Mouse (Mus musculus): Measurements from ENCODE around the gene Rbms2. TPM values are rescaled to one million over a fixed set of nuclear protein-coding genes. Genes with fewer than 3 reads are reported as not detected.
A peak's percentile ranks its signal among the peaks of the same experiment; 100 is the strongest.
"Not testable (repeated sequence)": the region's sequence is repeated elsewhere in the genome, so short reads cannot be mapped to it uniquely, and the experiment has no call there.

The Rbms2 gene
- 103 and 116 TPM in 2 replicates for polyA plus RNA-seq (2012; rRNA removed)

DNA sequence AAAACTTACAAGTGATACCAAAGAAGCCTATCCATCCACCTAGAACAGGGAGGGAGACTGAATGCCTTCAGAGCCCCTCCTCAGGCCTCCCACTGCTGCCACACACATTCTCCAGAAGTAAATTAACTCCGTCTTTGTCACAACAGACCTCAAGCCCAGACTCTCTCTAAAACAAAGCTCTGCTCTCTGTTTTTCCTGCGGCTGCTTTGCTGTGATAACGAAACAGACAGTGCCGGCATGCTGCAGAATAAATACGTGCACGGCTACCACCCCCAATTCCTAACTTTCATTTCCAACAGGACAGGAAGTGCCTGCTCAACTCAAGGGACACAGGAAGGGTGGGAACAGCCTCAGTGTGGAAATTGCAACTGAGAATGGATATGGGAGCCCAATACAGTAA, at the start of gene Rbms2:
Rbms2 (minus strand) TSS at position 309 of the 400 bp plus-strand sequence.
- H3K4me3 ChIP-seq (replicated peaks; ENCODE audit: extremely low read depth, low read depth, low read length), result peak within 1 kb of the TSS; percentile 77
- 12% methylated on average over 6 of the region's 6 CpGs for WGBS
- TF ChIP-seq POLR2A (IDR thresholded peaks at IDR 0.05; ENCODE audit: borderline replicate concordance, extremely low read depth, low read depth, low read length) (peak; percentile 48; the same call in 1 of the 2 replicates), CTCF (IDR thresholded peaks at IDR 0.05; ENCODE audit: insufficient read depth, low read length) (no peak)
- peak; percentile 52 for DNase-seq
- no peaks in the 10 kb centered on the region; the same call in 1 of the 2 replicates for H3K4me1 ChIP-seq (ENCODE audit: control insufficient read depth, insufficient read depth, low read length)

DNA sequence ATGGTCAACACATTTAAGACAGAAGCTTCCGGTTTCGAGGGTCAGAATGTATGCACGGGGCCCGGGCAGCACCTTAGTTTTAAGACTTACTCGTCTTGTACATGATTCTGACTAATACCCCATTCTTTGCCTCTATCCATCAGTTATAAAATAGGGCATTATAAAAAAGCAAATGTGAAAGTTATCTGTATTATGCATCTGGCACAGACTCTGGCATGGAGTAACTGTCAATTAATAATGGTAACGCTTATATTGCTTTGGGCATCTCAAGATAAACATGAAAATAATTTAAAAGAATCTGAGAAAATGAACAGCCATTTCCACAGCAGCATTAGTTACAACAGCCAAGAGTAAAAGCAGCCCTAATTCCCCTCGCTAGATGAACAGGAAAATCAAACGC, 47.9 kb upstream of the Rbms2 start:
- DNase-seq, result no peak
- 87% methylated on average over 8 of the region's 8 CpGs for WGBS
- TF ChIP-seq CTCF (IDR thresholded peaks at IDR 0.05; ENCODE audit: insufficient read depth, low read length) (no peak), POLR2A (IDR thresholded peaks at IDR 0.05; ENCODE audit: borderline replicate concordance, extremely low read depth, low read depth, low read length) (no peak)
- Histone ChIP-seq H3K4me1 (ENCODE audit: control insufficient read depth, insufficient read depth, low read length) (no peaks in the 10 kb centered on the region), H3K4me3 (replicated peaks; ENCODE audit: extremely low read depth, low read depth, low read length) (no peak overlapping the region)

DNA sequence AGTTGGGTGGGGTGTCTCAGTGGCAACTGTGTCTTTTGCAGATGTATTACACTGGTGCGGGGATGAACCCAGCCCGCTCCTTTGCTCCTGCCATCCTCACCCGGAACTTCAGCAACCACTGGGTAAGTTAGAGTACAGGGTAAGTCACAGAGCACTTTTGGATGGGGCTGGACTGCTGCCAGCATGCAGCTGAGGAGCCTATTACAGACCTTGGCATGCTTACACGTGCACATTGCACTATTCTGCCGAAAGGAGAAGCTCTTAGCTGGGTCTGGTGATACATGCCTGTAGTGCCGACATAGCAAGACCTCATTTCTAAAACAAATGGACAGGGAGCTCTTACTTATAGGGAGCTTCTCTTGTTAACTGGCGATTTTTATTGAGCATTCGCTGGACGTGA, 47.5 kb upstream of the Rbms2 start:
- no peak for TF ChIP-seq POLR2A (IDR thresholded peaks at IDR 0.05; ENCODE audit: borderline replicate concordance, extremely low read depth, low read depth, low read length)
- no peak for TF ChIP-seq CTCF (IDR thresholded peaks at IDR 0.05; ENCODE audit: insufficient read depth, low read length)
- H3K4me1 ChIP-seq (ENCODE audit: control insufficient read depth, insufficient read depth, low read length), result no peaks in the 10 kb centered on the region
- no peak overlapping the region for H3K4me3 ChIP-seq (replicated peaks; ENCODE audit: extremely low read depth, low read depth, low read length)
- WGBS, result 68% methylated on average over 9 of the region's 9 CpGs
- no peak for DNase-seq

DNA sequence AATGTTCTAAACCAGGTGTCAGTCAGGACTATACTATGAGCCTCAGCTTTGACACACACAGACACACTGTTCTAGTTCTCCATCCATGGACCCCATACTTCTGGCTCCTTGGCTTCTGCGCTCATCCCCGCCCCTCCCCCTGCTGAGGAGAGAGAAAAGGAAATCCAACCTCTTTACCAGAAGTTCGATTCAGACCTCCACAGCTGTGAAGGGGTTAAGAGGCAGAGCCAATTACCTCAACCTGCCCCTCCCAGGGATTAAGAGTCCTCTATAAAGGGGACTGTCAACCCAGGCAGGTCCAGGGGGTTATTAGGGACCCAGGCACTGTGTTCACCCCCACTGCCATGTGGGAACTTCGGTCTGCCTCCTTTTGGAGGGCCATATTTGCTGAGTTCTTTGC, 45.4 kb upstream of the Rbms2 start, which contains the start of gene Mip:
Mip (plus strand) TSS at position 301 of the 400 bp plus-strand sequence.
- WGBS, result 64% methylated on average over 4 of the region's 4 CpGs
- H3K4me1 ChIP-seq (ENCODE audit: control insufficient read depth, insufficient read depth, low read length), result no peaks in the 10 kb centered on the region
- no peak for DNase-seq
- no peak for TF ChIP-seq CTCF (IDR thresholded peaks at IDR 0.05; ENCODE audit: insufficient read depth, low read length)
- TF ChIP-seq POLR2A (IDR thresholded peaks at IDR 0.05; ENCODE audit: borderline replicate concordance, extremely low read depth, low read depth, low read length), result no peak
- no peak within 1 kb of the TSS for H3K4me3 ChIP-seq (replicated peaks; ENCODE audit: extremely low read depth, low read depth, low read length)

DNA sequence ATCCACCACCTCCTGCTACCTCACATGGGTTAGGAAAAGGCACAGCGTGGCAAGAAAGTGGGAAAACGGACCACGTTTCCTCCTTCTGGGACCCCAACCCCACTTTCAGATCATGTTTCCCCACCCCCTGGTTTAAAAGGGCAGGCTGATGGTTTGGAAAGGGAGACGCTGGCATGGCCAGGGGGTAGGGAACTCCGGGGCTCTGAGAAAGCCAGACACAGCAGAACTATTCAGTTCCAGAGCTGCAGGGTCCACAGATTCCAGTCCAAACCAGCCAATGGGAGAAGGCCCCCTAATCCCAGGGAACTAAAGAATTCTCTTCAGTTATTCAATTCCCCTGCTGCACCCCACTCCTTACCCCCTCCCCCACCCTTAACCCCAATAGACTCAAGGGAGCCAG, 45.0 kb upstream of the Rbms2 start:
- TF ChIP-seq CTCF (IDR thresholded peaks at IDR 0.05; ENCODE audit: insufficient read depth, low read length) (no peak), POLR2A (IDR thresholded peaks at IDR 0.05; ENCODE audit: borderline replicate concordance, extremely low read depth, low read depth, low read length) (no peak)
- no peaks in the 10 kb centered on the region for H3K4me1 ChIP-seq (ENCODE audit: control insufficient read depth, insufficient read depth, low read length)
- DNase-seq, result no peak
- 67% methylated on average over 5 of the region's 5 CpGs for WGBS
- no peak overlapping the region for H3K4me3 ChIP-seq (replicated peaks; ENCODE audit: extremely low read depth, low read depth, low read length)

DNA sequence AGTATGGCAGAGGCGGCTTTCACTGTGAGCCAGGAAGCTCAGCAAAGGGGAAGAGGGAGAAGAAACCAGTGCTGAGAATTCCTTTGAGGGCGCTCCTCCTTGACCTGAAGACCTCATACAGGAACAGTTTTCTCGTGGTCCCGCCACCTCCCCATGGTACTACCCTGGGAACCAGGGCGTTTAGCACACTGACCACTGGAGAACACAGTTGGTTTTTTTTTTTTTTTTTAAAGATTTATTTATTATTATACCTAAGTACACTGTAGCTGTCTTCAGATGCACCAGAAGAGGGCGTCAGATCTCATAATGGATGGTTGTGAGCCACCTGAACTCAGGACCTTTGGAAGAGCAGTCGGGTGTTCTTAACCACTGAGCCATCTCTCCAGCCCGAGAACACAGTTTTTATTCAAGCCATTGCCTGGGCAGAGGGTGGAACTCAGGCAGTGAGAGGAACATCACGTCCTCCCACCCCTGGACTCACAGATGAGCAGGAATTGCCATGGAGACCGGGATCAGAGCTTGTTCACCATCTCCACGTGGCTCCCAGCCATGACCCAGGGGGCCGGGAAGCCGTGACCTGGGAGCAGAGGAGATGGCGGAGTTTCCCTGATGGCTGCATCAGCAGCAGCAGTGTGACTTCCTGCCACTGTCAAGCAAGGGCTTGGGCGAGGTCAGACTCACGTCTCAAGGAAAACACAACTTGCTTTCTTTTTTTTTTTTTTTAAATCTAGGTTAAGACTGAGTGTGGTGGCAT, 41.6 kb upstream of the Rbms2 start:
- no peaks in the 10 kb centered on the region for H3K4me1 ChIP-seq (ENCODE audit: control insufficient read depth, insufficient read depth, low read length)
- no peak for DNase-seq

DNA sequence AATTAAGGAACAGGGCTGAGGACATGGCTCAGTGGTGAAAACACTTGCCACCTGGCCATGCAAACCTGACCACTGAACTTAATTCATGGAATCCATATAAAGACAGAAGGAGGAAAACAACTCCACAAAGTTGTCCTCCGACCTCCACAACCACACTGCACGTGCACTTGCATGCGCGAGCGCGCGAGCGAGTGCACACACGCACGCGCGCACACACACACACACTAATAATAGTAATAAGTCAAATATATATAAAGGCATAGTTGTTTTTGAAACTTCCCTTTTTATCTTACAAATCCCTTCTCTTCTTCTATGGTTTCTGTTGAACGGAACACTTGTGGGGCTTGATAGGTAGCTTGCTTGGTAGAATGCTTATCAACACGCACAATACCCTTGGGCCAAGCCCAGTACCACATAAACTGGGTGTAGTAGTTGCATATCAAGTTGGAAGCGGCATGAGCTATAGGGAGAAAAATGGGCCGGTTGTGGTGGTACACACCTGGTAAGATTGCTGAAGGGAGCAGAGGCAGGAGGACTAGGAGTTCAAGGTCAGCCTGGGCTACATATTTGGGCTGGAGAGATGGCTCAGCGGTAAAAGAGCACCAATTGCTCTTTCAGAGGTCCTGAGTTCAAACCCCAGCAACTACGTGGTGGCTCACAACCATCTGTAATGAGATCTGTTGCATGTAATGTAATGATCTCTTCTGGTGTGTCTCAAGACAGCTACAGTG, 38.5 kb upstream of the Rbms2 start:
- H3K4me3 ChIP-seq (replicated peaks; ENCODE audit: extremely low read depth, low read depth, low read length), result no peak overlapping the region
- no peak for DNase-seq
- no peaks in the 10 kb centered on the region for H3K4me1 ChIP-seq (ENCODE audit: control insufficient read depth, insufficient read depth, low read length)
- 91% methylated on average over 18 of the region's 18 CpGs for WGBS
- TF ChIP-seq POLR2A (IDR thresholded peaks at IDR 0.05; ENCODE audit: borderline replicate concordance, extremely low read depth, low read depth, low read length) (no peak), CTCF (IDR thresholded peaks at IDR 0.05; ENCODE audit: insufficient read depth, low read length) (no peak)

More for the DNA sequence above, 41.6 kb upstream of the Rbms2 start:
- 47% methylated on average over 16 of the region's 16 CpGs for WGBS
- no peak overlapping the region for H3K4me3 ChIP-seq (replicated peaks; ENCODE audit: extremely low read depth, low read depth, low read length)
- TF ChIP-seq POLR2A (IDR thresholded peaks at IDR 0.05; ENCODE audit: borderline replicate concordance, extremely low read depth, low read depth, low read length) (no peak), CTCF (IDR thresholded peaks at IDR 0.05; ENCODE audit: insufficient read depth, low read length) (no peak)

DNA sequence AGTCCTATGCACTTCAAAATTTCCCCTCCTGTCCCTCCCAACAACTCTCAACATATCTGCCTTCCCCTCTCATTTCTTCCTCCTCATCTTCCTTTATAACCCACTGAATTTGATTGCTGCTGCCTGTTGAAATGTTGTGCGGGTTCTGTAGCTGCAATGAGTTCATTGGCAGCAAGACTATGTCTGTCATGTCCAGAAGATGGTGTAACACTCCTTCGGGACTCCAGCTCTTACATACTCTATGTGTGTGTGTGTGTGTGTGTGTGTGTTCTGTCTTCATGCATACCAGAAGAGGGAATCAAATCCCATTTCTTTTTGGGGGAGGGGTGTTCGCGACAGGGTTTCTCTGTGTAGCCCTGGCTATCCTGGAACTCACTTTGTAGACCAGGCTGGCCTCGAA, 34.9 kb upstream of the Rbms2 start:
- TF ChIP-seq POLR2A (IDR thresholded peaks at IDR 0.05; ENCODE audit: borderline replicate concordance, extremely low read depth, low read depth, low read length) (no peak), CTCF (IDR thresholded peaks at IDR 0.05; ENCODE audit: insufficient read depth, low read length) (no peak)
- 79% methylated on average over 5 of the region's 5 CpGs for WGBS
- no peak for DNase-seq
- no peak overlapping the region for H3K4me3 ChIP-seq (replicated peaks; ENCODE audit: extremely low read depth, low read depth, low read length)
- peaks cover 7% of the 10 kb centered on the region for H3K4me1 ChIP-seq (ENCODE audit: control insufficient read depth, insufficient read depth, low read length)

DNA sequence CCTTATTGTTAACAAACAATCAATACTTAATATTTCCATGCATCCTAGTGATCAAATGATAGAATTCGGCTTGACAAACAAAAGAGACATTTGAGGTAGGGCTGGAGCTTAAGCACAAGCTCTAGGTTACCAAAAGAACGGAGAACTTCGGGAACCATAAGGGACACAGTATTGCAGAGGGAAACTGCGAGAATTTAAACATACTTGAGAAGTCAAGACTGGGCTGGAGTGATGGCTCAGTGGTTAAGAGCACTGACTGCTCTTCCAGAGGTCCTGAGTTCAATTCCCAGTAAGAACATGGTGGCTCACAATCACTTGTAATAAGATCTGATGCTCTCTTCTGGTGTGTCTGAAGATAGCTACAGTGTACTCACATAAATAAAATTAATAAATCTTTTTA, 34.0 kb upstream of the Rbms2 start:
- H3K4me3 ChIP-seq (replicated peaks; ENCODE audit: extremely low read depth, low read depth, low read length); DNase-seq; H3K4me1 ChIP-seq (ENCODE audit: control insufficient read depth, insufficient read depth, low read length): not testable (repeated sequence)
- WGBS, result 84% methylated on average over 4 of the region's 4 CpGs

Data from lung, adult 2 months (tissue).